Mouse (Mus musculus): ENCODE results near the gene Dbh. TPM values are rescaled to one million over a fixed set of nuclear protein-coding genes. Genes with fewer than 3 reads are reported as not detected.

The Dbh gene
- polyA plus RNA-seq (2015; fragmentation: Nextera tagmentation; extraction: Ambion mirVana), result 0.08 and 0.15 TPM in 2 replicates

- DNase-seq (ENCODE audit: low spot score), result no peak
These were observed at the start of gene Dbh for GRCm38 (mm10) chr2:27164796-27165590. Gene Dbh (plus strand): TSS chr2:27165233.

DNA sequence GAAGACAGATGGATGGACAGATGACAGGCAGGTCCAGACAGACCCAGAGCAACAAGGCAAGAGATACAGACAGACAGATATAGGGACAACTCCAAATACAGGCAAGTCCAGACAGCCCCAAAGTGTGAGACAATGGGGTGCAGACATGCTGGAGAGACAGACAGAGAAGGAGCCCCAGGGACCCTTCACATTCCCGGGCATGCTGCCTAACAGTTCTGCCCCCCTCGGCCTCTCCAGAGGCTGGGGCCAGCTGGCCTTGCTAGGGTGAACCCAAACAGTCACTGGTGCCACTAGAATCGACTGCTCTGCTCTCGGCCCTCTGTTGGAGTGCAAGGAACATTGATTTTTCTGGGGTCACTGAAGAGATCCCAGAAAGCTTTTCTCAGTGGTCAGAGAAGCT, 46.6 kb upstream of the Dbh start:
- DNase-seq (ENCODE audit: low spot score), result no peak

GRCm38 (mm10) chr2:27119766-27120165, 45.3 kb upstream of the Dbh start:
- no peak for DNase-seq (ENCODE audit: low spot score)

DNA sequence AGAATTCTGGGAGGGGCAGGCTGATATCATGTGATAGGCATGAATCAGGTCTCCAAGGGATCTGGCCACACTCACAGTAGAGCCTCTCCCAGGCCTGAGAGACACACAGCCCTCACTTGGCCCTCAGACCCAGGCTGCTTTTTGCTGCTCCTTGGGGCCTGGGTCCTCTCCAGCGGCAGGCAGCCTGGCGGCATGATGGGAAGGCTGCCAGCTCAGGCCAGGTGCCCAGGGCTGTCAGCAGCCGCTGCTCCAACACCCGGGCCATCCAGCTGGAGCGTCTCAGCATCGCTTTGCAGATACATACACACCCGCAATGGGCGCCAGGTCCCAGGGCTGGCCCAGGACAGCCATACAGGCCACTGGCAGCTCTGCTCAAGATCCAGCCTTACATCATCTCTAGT, 44.8 kb upstream of the Dbh start:
- peak; percentile 37 for DNase-seq (ENCODE audit: low spot score)

GRCm38 (mm10) chr2:27121626-27122355, 43.2 kb upstream of the Dbh start:
- peak; percentile 98 for DNase-seq (ENCODE audit: low spot score)

DNA sequence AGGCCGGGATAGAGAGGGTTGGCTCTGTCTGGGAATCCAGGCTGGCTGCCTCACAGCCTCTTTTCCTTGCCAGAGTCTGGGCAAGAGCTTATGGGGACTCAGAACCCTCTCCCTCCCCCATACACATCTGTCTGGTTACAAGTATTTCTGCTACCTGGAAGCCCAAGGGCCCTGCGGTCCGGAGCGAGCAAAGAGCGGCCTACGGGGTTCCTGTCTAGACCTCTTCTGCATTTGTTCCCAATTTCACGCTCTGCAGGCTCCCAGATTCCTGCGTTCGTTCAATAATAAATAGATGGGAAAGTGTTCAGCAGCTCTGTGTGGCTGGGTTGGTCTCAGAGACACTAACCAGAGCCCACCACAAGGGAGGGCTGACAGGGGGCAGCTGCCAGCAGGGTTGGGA, 42.5 kb upstream of the Dbh start:
- no peak for DNase-seq (ENCODE audit: low spot score)

- DNase-seq (ENCODE audit: low spot score), result peak; percentile 31
These were observed 41.9 kb upstream of the Dbh start for GRCm38 (mm10) chr2:27123121-27123520.

- peak; percentile 73 for DNase-seq (ENCODE audit: low spot score)
These were observed 39.1 kb upstream of the Dbh start for GRCm38 (mm10) chr2:27125979-27126378.

DNA sequence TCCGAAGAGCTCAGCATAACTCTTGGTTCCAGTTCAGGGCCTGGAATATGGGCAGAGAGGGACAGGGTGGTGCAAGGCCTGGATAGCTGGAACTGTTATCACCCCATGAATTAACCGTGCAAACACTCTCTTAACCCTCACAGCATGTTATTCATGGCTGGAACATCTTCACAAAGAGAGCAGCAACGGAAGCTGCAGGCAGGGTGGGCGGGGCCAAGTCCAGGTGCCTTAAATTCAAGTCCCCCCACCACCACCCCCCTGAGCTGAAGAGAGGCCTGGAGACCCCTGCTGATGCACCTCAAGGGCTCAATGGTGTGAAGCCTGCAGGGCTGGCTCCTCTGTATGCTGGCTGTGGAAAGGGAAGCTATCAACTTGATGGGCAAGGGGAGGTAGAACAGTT, 38.5 kb upstream of the Dbh start:
- DNase-seq (ENCODE audit: low spot score), result peak; percentile 51

- no peak for DNase-seq (ENCODE audit: low spot score)
These were observed 36.0 kb upstream of the Dbh start for GRCm38 (mm10) chr2:27128990-27129389.

- no peak for DNase-seq (ENCODE audit: low spot score)
These were observed 29.1 kb upstream of the Dbh start for GRCm38 (mm10) chr2:27135935-27136334.

- no peak for DNase-seq (ENCODE audit: low spot score)
These were observed 28.7 kb upstream of the Dbh start for GRCm38 (mm10) chr2:27136336-27136735.

GRCm38 (mm10) chr2:27136789-27137188, 28.2 kb upstream of the Dbh start:
- no peak for DNase-seq (ENCODE audit: low spot score)

GRCm38 (mm10) chr2:27138356-27138755, 26.7 kb upstream of the Dbh start:
- no peak for DNase-seq (ENCODE audit: low spot score)

DNA sequence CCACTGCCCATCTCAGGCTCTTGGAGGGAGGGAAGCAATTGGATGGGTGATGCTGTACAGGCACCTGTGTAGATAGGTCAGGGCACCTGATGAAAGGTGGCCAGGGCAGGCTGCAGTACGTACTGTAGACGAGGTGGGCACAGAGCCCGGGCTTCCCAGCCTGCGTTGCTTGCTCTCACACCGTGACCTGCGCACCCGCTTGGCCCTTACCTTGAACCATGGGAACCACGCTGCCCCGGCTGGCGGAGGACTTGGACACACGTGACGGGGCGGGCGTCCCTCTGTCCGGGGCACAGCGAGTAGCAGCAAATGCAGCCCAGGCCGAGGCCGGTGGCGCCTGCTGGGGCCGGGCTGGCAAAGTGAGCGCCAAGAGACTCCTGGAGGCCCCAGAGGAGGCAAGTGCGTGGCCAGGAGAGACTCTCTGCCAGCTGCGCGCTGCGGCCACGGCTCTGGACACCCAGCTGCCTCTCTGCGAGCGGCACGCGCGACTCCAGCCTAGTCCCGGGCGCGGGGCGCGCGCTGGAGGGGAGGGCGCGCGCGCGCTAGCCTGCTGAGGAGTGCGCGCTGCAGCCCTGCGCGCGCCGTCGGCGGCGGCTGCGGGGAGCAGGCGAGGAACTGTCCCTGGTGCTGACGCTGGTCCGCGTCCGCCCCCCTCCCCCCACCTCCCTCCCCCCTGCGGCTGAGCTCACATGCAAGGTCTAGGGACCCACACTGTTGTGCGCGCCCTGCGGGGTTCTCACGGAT, 22.9 kb upstream of the Dbh start, which contains the start of gene Fam163b:
Gene Fam163b (minus strand): TSS at position 542 of the 744 bp plus-strand sequence.
- DNase-seq (ENCODE audit: low spot score), result peak; percentile 85

- DNase-seq (ENCODE audit: low spot score), result no peak
These were observed 20.1 kb upstream of the Dbh start for GRCm38 (mm10) chr2:27144957-27145356.

- DNase-seq (ENCODE audit: low spot score), result no peak
These were observed 18.2 kb upstream of the Dbh start for GRCm38 (mm10) chr2:27146840-27147239.

- no peak for DNase-seq (ENCODE audit: low spot score)
These were observed 15.6 kb upstream of the Dbh start for GRCm38 (mm10) chr2:27149457-27149856.

GRCm38 (mm10) chr2:27154466-27155185, 10.4 kb upstream of the Dbh start:
- no peak for DNase-seq (ENCODE audit: low spot score)

DNA sequence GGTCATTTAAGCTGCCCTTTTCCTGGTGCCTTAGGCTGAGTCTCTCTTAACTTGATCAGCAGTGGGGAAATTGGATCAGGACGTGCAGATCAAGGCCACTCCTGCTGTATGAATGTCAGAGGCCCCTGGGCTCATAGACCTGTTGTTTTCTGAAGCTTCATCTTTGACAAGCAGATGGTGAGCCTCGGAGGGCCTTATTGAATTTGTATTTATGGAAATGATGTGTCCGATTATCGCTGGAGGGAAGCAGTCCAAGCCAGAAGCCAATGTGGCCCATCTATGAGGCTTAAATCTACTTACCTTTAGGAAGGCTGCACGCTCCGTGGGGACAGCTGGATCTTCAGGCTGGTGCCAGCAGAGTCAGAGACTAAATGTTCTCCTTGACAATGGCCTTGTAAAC, 8.4 kb upstream of the Dbh start:
- no peak for DNase-seq (ENCODE audit: low spot score)

DNA sequence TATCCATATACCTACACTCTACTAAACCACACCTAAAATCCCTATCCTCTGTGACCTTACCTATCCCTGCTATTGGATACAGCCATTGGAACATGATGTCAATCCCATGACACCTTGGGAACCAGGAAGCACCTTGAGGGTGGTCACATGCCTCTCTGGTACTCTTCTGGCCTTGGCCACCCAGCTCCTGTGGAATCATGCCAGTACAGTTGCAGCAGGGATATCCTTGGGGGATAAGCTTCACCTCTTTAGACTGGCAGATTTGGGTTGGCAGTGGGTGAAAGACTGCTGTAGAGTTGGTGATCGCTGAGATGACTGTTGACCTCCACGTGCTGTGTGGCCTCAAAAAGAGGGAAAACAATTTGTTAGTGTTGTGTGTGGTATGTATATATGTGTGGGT, 3.5 kb upstream of the Dbh start:
- no peak for DNase-seq (ENCODE audit: low spot score)
